Mouse (Mus musculus) mouse trophoblast stem cell (cell line): ENCODE data around the gene Intu.

Experiments used
- in situ Hi-C, 2 experiments: fragments of 300-500 bp; cut with MseI, MboI; formaldehyde crosslinking; loops; 2 replicates in 1 of 2; 3 replicates in 1 of 2; pipeline ENCODE4 v1.15.1; 2025

The Intu gene

DNA sequence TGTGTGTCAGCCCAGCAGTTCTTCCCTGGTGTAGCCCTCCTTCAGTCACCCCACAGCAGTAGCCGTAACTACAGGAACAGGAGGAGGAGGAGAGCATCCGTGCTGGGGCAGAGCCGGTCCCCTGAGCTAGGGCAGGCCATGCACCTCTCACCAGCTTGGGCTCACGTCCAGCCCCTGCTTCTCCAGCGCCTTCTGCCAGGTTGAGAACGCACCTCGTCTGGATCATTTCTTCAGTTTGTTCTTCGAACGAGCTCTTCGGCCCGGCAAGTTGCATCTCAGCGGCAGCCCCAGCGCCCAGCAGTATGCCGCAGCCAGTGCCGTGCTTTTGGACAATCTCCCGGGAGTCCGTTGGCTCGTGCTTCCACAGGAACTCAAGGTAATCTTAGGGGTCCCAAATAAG, 152.1 kb downstream of the Intu start:
- in situ Hi-C loops, result no loop called here

DNA sequence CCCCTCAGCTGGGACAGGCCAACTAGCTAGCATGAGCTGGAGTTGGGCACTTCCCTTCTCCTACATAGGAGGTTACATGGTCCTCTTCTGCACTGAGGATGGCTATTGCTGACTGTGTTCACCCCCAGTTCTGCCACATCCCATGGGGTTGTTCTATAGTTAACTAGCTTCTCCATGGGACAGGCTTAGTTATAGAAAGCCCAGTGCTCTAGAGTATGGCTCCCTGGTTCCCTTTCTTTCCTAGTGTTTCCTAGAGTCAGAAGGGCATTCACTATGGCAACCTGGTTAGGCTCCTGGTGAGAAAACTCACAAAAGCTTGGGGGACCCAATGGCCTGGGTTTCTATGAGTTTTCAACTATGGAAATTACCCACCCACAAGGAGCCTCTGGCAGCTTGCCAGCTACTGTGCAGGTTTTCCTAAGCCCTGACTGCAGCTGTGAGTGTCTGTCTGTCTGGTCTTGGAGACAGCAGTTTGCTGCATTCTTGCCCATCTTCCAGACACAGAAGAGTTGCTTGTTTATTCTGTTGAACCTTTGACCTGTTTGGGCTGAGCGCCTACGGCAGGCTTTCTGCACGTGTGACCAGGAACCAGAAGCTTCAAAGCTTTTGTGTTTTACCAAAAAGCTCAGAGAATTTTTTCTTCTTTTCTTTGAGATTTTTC, 154.9 kb downstream of the Intu start:
- in situ Hi-C loops, result no loop called here

DNA sequence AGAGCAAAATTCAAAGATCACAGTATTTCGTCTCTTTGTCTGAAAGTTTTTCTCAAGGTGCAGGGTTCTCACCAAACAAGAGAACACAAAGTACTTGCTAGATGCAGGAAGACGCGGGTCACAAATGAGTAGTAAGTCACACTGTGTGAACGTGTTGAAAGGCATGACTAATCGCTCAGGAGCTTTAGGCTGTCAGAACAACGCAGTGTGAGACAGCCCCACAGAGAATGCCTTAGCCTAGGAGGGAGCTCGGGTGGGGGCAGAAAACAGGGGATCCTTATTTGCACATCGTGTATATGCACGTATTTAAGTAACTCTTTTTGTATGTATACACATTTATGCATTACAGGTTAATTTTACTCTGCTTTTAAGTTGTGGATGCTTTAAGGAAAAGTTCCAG, 155.8 kb downstream of the Intu start:
- in situ Hi-C loops, result no loop called here

DNA sequence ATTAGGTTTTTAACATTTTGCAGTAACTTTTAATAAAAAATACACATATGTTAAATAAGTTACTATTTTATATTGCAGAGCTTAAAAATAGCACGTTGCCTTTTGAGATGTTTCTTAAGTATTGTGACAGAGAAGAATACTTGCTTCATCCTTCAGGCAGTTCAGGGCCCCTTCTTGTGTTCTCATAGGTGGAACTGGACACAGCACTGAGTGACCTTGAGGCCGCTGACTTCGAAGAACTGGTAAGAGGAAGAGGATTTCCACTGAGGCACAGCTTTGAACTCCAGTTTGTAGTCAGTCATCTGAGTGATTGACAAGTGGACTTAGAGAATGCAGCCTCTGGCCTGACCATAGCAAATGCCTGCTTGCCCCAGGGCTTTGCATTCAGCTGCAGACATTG, 156.5 kb downstream of the Intu start:
- in situ Hi-C loops, result no loop called here

DNA sequence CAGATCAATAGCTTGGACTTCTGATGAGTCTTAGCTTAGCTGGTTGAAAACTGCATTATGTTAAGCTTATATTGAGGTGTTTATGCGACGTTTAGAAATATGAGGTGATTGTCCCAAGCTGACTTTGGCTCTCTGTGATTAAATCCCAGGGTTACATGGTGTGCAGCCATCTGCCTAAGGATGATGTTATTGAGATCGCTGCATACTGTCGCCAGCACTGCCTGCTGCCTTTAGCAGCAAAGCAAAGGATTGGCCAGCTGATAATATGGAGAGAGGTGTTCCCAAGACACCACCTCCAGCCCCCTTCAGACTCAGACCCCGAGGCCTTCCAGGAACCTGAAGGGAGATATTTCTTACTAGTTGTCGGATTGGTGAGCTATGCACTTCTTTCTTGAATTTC, 160.5 kb downstream of the Intu start:
- in situ Hi-C loops, result no loop called here

DNA sequence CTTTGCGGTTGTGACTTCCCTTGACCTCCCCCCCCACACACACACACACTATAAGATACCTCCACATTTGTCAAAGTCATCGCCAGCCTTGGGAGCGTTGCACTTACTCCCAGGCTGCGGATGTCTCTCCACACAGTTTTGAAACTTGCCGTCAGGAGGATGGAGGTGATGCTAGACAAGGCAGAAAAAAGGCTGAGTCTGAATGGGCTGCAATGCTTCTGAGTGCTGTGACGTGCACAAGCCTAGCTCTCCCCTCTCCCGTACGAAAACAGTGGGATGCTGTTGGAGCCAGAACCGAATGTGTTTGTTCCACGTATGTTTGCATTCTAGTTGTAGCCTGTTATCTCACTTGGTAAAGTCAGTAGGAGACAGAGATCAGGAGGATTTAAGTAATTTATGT, 162.3 kb downstream of the Intu start:
- in situ Hi-C loops, result no loop called here

DNA sequence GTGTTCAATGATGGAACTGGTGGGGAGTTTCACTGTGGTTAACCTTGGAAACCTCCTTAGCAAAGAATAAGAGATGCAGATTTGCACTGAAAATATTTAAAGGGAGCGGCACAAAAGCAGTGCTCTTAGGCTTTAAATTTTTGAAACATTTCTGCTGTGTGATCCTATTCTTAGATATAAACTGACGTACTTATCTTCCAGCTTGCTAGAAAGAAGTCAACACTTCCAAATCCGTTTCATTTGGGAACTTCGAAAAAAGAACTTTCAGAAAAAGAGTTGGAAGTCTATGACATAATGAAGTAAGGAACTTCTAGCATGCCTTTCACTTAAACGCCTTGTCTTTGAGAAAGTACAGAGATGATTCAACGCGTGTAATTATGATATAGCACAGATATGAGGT, 162.9 kb downstream of the Intu start:
- in situ Hi-C loops, result no loop called here

DNA sequence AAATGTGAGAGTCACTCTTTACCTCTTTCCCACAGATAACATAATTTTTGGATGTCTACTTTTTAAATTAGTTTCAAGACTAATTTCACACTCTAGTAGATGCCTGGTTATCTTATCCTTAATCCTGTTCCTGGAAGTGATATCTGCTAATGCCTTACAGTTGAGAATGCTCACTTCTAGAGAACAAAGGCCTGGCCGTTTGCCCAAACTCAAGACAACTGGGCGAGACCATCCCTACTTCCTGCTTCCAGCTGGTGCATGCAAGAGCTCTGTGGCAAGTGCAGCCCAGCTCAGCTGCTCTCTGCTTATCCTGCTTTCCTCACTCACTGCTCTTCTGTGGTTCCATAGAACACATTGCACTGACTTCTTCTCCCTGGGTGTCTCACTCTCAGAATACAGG, 163.4 kb downstream of the Intu start:
- in situ Hi-C loops, result no loop called here

DNA sequence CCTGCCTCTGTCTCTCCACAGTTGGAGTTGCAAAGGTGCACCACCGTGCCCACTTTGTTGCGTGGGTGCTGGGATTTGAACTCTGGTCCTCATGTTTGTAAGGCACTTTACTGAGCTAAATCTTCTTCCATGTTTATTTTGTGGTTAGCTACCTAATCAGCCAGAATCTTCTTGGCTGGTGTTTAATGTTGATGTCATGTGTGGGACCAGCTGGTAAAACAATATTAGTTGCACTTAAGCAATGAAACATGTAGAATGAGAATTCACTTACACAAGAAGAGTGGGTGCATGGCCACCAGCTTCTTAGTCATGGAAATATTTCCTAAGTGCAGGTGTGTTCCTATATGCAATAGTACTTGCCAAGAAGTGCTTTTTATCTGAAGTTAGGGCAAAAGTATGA, 164.1 kb downstream of the Intu start:
- in situ Hi-C loops, result no loop called here

DNA sequence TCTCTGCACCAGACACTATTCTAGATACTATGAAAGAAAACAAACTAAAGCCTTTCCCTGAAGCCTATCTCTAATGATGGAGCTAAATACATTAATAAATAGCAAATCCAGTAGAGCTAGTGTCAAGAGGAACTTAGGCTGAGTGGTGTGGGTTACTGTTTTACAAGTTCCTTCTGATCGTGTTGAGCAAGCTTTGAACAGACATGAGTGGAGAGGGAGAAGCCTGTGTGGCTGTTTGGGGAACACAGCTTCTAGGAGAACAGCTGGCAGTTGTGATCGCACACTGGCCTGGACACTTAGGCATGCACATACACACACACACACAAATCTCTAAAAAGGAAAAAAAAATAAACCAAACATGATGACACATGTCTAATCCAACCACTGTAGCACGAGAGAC, 167.7 kb downstream of the Intu start:
- in situ Hi-C loops, result no loop called here

DNA sequence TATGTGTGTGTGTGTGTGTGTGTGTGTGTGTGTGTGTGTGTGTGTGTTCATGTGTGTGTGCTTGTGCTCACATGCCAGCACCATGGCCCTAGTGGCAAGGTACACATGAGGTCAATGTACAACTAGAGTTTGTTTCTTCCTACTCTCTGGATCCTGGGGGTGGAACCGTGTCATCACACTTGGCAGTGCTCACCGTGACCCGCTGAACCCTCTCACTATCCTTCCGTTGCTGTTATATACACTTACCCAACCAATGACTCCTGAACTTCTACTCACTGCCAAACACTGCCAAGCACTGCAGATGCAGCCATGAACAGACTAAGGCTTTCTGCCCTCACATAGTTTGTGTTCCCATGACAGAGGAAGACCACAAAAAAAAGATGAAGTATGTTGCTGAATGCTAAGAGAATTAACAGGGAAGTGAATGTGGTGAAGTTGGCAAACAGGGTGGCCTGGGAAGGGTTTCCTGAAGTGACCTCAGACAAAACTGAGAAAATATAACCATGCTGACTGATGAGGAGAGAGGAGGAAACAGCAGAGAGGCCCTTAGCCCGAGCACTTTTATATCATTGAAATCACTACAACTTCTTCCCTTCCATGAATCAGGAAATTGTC, 173.8 kb downstream of the Intu start:
- in situ Hi-C loops, result no loop called here

DNA sequence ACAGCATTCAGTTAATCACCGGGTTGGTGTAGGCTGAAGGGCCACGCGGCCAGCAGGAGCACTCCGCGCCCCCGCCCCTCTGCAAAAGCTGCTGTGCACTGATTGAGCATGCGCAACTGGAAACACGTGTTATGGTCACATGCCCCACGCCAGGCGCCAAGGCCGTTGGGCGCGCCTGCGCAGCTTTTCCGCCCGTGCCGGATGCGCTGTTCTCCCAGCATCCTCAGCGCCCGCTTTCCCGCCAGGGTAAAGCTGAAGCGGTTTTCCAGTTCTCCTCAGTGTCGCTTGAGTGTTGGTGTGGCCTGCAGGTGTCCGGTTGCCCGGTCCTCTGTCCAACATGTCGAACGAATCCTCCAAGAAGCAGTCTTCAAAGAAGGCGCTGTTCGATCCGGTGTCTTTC, 177.6 kb downstream of the Intu start, which contains the start of gene Slc25a31:
TSS of gene Slc25a31 (plus strand) at position 201 of the 400 bp plus-strand sequence.
- in situ Hi-C loops, result no loop called here

DNA sequence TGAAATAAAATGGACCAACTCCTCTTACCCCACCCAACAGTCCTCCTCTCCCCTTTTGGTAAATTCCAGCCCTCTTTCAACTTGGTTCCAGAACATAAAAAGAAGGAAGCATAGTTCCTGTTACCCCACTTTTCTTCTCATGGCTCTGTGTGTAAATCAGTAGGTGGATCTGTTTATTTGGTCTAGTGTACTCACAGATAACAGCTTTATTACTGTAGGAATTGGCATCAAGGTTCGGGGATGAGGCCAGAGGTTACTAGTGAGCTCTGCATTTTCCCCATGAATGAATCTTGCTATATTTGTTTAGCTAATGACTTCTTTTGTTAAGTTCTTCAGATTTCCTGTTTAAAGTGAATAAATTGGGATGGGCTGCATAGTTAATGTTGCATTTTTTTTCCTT, 185.0 kb downstream of the Intu start:
- in situ Hi-C loops, result no loop called here

DNA sequence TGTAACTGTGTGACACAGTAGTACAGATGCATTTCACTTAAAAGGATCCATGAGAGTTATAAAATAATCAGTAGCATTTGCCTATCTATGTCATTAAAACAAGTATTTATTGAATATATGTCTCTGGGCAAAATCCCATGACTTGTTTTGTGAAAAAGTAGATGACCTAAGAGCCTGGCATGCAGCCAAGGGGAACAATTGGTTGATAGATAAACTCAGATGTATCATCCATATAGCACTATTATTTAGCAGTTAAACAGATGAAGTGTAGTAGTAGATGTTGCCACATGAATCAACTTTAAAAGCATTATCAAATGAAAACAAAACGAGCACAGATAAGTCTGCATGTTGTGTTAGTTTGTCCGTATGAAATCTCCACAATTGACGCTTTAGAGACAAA, 187.9 kb downstream of the Intu start:
- in situ Hi-C loops, result no loop called here

DNA sequence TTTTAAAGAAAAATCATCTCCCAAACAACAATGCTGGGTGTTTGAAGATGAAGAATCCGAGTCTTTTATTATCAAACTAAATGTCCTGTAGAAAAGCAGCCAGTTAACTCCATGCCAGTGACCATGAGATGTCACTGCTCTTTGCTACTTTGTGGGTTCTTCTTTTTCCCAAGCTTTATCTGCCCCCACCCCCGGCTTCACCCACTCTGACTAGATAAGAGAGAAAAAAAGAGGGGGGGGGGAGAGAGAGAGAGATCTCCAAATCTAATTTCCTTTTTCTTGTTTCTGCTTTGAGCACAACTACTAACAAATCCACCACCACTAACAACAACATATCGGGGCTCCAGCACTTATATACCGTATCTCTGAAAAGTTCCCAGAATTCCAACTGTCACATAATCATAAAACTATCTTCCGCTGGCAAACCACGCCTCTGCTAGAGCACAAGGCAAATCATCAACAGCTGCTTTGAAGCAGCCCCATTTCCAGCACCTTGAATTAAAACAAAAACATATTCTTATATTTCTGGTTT, 207.4 kb downstream of the Intu start:
- in situ Hi-C loops, result no loop called here

DNA sequence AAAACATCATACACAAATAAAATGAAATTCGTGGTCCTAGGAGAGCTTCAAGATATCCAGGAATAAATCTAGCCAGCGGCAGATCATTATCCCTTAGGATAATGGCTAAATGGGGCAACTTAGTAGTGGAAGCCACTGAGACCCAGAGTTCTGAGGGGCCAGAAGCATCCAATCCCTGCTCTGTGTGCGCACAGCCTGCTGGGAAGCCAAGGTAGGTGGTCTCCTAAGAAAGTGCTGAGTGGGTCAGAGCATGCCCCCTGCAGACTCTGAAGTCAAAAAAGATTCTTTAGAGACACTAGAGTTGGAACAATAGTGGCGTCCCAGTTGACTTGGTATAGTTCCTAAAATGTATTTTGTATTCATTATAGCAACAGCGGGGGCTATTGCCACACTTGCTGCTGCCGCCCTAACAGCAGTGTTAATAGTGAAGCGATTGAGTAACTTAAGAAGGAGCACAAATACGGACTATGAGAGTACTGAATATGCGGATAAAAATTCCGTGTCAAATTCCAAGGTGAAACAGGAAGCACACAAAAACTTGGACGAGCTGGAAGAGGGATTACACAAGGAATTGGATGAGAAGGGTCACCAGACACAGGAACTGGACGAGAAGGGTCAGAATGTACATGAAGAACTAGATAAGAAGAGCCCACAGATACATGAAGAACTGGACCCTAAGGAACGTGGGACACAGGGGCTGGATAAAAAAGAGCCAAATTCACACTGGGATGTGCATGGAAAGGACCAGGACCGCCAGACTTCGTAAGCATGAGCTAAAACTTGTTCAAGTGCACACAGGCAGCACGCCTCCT, 213.1 kb downstream of the Intu start, which contains the start of gene Hspa4l:
TSS of gene Hspa4l (plus strand) at position 472 of the 812 bp plus-strand sequence.
- in situ Hi-C loops, result no loop called here

DNA sequence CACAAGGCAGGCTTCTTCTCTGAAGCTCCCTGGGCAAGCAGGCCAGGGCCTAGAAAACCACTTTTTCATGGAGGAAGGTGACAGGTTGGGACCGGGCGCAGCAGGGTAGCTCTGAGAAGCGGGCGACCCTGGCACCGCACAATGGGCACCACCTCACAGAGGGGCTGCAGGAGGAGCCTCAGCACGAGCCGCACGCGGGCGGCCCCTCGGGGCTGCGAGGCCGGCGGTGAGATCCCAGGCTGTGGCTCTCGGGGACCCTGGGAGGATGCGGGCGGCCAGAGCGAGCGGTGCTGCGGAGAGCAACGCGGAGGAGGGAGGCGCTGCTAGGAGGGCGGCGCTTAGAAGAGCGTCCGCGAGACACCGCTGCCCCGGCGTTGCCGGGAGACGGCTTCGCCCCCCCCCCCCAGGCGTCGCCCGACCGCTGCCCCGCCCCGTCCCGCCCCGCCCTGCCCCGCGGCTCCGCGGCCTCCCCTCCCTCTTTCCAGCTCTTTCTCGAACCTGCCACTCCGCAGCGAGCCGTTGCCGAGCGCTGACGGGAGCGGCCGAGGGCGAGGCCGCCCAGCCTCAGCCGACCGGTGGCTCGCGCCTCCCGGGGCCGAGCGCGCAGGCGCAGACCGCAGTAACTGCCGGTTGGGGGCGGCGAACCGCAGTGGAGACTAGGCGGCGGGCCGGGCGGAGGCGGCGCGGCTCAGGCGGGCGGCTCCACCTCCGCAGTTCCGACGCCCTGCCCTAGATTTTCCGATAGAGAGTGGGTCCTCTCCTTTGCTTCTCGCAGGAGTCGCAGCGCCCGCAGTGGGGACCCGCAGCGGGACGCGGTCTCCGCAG, 214.0 kb downstream of the Intu start:
- in situ Hi-C loops, result no loop called here

DNA sequence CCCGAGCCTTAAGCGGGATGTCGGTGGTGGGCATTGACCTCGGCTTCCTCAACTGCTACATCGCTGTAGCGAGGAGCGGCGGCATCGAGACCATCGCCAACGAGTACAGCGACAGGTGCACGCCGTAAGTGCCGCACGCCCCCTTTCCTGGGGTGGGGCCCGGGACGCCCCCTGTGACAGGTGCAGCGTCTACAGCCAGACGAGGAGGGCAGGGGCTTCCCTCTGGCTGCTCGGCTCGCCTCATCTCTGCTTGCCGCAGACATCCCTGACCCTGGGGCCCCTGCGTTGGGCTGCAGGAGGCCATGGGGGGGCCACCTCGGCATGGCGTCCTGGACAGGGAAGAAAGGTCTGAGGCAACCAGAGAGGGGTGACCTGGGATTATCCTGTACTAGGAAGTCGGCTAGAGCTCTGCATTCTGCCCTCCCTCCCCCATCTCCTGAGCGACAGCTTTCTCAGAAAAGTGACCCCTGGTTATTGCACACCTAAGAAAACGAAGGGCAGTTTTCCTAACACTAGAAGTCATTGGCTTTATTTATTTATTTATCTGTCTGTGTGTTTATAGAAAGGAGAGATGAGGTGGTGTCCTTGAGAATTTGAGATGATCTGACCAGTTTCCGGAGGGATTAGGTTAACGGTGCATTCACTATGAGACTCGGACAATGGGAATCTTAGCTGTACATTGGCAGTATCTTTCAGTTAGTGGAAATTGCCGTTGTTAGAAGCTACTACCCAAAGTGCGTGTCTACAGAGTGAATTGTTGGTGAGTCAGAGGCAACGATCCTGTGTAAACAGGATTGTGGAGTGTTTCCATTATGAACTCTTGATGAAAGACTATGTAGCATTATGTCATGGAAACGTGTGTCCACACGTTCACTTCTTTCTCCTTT, 214.8 kb downstream of the Intu start:
- in situ Hi-C loops, result no loop called here
